Mouse (Mus musculus): ENCODE data around the gene Ensa. TPM values are rescaled to one million over a fixed set of nuclear protein-coding genes. Genes with fewer than 3 reads are reported as not detected.
"Not testable (repeated sequence)": the region's sequence is repeated elsewhere in the genome, so short reads cannot be mapped to it uniquely, and the experiment has no call there.

The Ensa gene
- 106 and 108 TPM in 2 replicates for polyA plus RNA-seq (2015; fragmentation: Nextera tagmentation; extraction: Ambion mirVana)

DNA sequence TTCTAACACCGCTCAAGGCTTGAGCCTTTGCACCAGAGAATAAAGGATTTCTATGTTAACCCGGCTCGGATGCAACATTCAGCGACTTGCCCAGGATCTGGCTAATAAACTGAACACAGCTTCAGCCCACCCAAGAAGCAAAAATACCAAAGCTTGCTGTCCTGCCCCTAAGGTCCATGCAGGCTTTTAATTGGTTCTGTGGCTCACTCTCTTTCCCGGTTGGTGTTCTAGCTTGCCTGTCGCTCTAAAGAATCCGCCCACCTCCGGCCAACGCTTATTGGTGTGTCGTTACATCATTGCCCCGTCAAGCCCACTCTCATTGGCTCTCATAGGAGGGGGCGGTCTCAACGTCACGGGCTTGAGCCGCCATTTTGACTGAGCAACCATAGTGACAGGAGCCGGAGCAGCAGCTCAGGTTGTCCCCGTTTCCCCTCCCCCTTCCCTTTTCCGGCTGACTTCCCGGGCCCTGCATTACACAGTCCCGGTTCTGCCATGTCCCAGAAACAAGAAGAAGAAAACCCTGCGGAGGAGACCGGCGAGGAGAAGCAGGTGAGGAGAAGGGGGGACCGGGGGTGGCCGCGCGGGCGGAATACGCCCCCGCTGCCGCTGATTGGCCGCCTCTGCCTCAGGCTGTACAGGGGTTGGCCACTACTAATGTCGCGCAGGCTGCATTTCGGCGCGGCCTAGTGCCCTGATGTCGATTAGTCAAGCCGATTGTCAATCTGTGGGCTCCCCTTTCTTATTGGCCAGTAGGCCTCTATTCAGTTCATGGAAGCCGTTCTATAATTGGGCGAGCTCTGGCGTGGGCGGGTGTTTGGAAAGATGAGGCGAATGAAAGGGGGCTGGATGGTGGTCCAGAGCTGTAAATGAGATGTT lies at the start of gene Ensa:
TSS of gene Ensa (plus strand) at position 366 of the 876 bp plus-strand sequence.
- Histone ChIP-seq H3K4me2 (peak within 1 kb of the TSS; percentile 79), H3K27ac (peak within 1 kb of the TSS; percentile 94)
- WGBS = under 1% methylated on average over 44 of the region's 44 CpGs

DNA sequence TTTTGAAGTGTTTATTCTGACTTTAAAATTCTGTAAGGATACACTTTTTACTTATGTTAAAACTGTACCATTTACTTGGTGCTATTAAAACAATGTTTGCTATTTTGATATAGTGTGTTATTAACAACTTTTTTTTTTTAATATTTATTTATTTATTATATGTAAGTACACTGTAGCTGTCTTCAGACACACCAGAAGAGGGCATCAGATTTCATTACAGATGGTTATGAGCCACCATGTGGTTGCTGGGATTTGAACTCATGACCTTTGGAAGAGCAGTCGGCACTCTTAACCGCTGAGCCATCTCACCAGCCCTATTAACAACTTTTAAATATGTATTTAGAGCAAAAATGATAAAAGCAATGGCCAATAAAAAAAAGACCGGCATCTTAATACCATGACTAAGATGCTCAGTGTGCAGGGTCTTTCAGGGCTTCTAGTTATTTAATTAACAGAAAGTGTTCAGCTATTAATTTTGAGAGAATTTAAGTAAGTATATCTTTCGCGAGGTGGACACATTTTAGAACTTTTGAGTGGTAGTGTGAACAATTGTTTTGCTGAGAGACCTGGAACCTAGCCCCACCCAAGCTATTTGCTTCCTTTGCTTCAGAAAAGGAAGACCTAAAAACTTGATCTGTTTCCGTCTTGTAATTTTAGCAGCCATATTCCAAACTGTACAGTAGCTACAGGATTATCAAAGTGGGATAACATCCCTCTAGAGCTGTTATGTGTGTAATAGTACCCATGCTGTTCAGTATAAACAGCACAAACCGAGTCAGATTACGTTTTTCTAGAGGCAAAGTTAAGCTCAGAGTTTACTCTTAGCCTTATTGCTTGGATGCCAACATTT lies 36.8 kb upstream of the Ensa start:
- H3K27ac ChIP-seq = peak overlapping the region; percentile 67
- no peak for ATAC-seq (ENCODE audit: low FRiP score)
- H3K9ac ChIP-seq = no peak overlapping the region
- H3K4me2 ChIP-seq = peak overlapping the region; percentile 62
- 50% methylated on average over 8 of the region's 8 CpGs for WGBS
- H3K36me3 ChIP-seq = peaks cover 12% of the 10 kb centered on the region
- peak overlapping the region; percentile 65 for H3K4me3 ChIP-seq
- no peaks in the 10 kb centered on the region for H3K27me3 ChIP-seq
- peaks cover 9% of the 10 kb centered on the region for H3K4me1 ChIP-seq (replicated peaks)
- no peaks in the 10 kb centered on the region for H3K9me3 ChIP-seq

More for the DNA sequence above, at the start of gene Ensa:
- H3K4me3 ChIP-seq = peak within 1 kb of the TSS; percentile 61
- H3K4me1 ChIP-seq (replicated peaks) = peaks cover 40% of the 10 kb centered on the region
- no peaks in the 10 kb centered on the region for H3K27me3 ChIP-seq
- H3K9ac ChIP-seq = peak within 1 kb of the TSS; percentile 79
- ATAC-seq (ENCODE audit: low FRiP score) = peak; percentile 99
- no peaks in the 10 kb centered on the region for H3K9me3 ChIP-seq
- peaks cover 41% of the 10 kb centered on the region for H3K36me3 ChIP-seq

DNA sequence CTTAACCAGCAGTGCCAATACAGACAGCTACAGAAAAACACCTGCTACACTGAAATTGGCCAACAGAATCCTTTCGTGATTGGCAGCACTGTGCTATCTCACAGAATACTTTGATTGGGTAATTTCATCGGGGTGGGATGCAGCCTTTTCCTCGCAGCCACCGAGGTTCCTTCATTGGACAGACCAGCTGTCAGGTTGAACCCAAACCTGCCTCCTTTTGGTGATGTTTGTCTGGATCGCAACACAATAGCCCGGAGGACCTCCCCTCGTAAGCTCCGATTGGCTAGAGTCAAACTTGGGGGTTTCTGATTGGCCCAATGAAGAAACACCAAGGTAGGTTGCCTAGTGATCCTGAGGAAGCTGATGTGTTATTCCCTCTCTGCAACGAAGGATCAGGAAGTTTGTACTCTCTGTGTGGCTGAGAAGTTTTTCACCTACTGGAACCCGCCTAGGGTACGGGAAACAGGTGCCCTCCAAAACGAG lies 36.1 kb upstream of the Ensa start, which contains the start of gene Golph3l:
TSS of gene Golph3l (plus strand) at position 331 of the 483 bp plus-strand sequence.
- Histone ChIP-seq H3K9ac (peak within 1 kb of the TSS; percentile 72), H3K4me3 (peak within 1 kb of the TSS; percentile 65), H3K36me3 (peaks cover 17% of the 10 kb centered on the region), H3K4me2 (peak within 1 kb of the TSS; percentile 74), H3K27me3 (no peaks in the 10 kb centered on the region), H3K9me3 (no peaks in the 10 kb centered on the region), H3K27ac (peak within 1 kb of the TSS; percentile 79), H3K4me1 (replicated peaks) (peaks cover 9% of the 10 kb centered on the region)
- ATAC-seq (ENCODE audit: low FRiP score) = peak; percentile 100
- WGBS = under 1% methylated on average over 12 of the region's 12 CpGs

DNA sequence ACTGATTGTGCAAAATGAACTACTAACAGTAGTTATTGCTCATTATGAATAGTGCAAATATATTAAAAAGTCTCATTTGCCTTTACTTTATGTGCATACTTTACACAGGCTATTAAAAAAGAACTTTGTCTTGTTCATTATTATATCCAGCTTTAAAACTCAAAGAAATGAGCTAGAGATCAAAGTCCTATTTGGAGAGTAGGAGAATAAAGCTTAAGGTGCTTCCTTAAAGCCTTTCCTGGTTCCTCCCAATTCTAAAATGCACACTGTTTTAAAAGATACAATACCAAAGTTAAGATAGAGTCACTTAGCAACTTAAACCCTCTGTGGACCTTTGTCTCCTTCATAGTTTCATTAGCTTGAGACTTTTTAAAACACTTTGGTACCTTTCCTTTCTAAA lies 26.1 kb upstream of the Ensa start:
- Histone ChIP-seq H3K4me1 (replicated peaks) (no peaks in the 10 kb centered on the region), H3K36me3 (peaks cover 33% of the 10 kb centered on the region), H3K4me3 (no peak overlapping the region), H3K9me3 (no peaks in the 10 kb centered on the region), H3K9ac (no peak overlapping the region), H3K27ac (no peak overlapping the region), H3K4me2 (no peak overlapping the region), H3K27me3 (no peaks in the 10 kb centered on the region)
- no peak for ATAC-seq (ENCODE audit: low FRiP score)

DNA sequence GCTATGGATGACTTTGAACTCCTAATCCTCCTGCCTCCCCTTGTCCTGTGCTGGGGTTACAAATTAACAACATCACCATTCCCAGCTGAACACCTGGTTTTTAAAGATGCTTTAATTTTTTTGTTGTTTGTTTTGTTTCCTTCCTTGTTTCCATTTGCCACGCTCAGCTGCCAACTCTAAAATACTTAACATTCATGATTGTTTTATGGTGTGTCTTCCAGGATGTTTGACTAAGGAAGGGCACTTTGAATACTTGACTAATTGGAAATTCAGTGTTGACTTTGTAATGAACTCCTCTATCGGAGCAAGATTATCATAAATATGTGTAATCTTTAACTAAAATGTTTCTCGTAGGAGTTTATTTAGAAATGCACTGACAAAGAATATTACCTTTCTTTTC lies 23.5 kb upstream of the Ensa start:
- H3K4me1 ChIP-seq (replicated peaks) = no peaks in the 10 kb centered on the region

DNA sequence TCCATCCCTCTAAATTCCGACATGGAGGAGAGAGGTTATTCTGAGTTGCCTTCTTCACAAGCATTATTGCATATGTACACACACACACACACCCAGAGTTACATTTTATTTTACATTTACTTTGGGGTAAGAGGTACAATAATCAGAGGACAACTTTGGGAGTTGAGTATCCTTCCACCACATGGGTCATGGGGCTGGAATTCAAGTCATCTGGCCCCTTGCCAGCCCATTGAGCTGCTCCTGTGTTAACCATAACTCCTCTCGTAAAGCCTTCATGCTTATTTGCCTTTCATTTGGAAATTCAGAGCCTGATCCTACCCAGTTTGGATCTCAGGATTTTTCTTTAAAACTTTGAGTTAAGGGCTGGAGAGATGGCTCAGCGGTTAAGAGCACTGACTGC lies 18.7 kb upstream of the Ensa start:
- Histone ChIP-seq H3K4me1 (replicated peaks) (no peaks in the 10 kb centered on the region), H3K9ac (no peak overlapping the region), H3K27ac (no peak overlapping the region), H3K4me2 (no peak overlapping the region), H3K27me3 (no peaks in the 10 kb centered on the region), H3K9me3 (no peaks in the 10 kb centered on the region), H3K36me3 (peaks cover 46% of the 10 kb centered on the region), H3K4me3 (no peak overlapping the region)
- no peak for ATAC-seq (ENCODE audit: low FRiP score)
- 86% methylated on average over 3 of the region's 3 CpGs for WGBS

More for the DNA sequence above, 23.5 kb upstream of the Ensa start:
- Histone ChIP-seq H3K27ac (no peak overlapping the region), H3K36me3 (peaks cover 22% of the 10 kb centered on the region), H3K27me3 (no peaks in the 10 kb centered on the region), H3K4me2 (no peak overlapping the region), H3K9me3 (no peaks in the 10 kb centered on the region), H3K4me3 (no peak overlapping the region), H3K9ac (no peak overlapping the region)
- ATAC-seq (ENCODE audit: low FRiP score) = no peak
- 92% methylated on average over 3 of the region's 3 CpGs for WGBS

DNA sequence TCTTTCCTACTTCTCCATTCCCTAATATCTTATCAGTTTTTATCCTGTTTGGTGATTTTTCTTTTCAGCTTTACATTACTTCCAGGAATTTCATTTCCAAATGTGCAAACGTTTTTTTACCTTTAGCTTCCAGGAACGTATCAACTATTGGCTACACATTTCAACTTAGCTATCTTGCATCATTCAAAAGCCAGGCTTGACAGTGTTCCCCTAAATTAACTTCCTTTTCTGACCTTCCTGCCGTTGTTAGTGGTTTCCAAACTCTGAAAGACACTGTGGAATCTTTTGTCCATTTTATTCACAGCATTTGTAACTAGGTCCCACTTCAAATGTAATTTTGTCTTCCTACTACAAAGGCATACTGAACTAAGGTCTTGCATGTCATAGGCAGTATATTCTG lies 15.6 kb upstream of the Ensa start:
- WGBS = 78% methylated on average over 3 of the region's 3 CpGs
- Histone ChIP-seq H3K9ac (no peak overlapping the region), H3K36me3 (peaks cover 50% of the 10 kb centered on the region), H3K4me1 (replicated peaks) (no peaks in the 10 kb centered on the region), H3K4me3 (no peak overlapping the region), H3K27me3 (no peaks in the 10 kb centered on the region), H3K27ac (no peak overlapping the region), H3K9me3 (no peaks in the 10 kb centered on the region), H3K4me2 (no peak overlapping the region)
- ATAC-seq (ENCODE audit: low FRiP score) = no peak

DNA sequence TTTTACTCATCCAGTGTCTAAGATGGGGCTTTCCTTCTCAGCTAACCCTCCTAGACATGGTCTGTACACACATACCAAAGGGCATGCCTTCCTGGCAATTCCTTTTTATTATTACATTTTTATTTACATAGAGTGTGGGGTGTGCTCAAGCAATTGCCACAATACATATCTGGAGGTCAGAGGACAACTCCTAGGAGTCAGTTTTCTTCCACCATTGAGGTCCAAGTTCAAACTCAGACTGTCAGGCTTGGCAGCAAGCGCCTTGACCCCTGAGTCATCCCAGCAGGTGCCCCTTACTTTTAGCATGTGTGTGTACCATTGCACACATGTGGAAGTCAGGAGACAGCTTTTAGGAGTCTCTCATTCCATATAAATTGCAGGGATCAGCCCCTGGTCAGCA lies 10.8 kb upstream of the Ensa start:
- Histone ChIP-seq H3K27me3 (no peaks in the 10 kb centered on the region), H3K36me3 (peaks cover 51% of the 10 kb centered on the region), H3K4me1 (replicated peaks) (no peaks in the 10 kb centered on the region), H3K4me3 (no peak overlapping the region), H3K4me2 (no peak overlapping the region), H3K9ac (no peak overlapping the region), H3K27ac (no peak overlapping the region), H3K9me3 (no peaks in the 10 kb centered on the region)
- ATAC-seq (ENCODE audit: low FRiP score) = no peak
- 100% methylated on average over 1 of the region's 1 CpGs for WGBS

DNA sequence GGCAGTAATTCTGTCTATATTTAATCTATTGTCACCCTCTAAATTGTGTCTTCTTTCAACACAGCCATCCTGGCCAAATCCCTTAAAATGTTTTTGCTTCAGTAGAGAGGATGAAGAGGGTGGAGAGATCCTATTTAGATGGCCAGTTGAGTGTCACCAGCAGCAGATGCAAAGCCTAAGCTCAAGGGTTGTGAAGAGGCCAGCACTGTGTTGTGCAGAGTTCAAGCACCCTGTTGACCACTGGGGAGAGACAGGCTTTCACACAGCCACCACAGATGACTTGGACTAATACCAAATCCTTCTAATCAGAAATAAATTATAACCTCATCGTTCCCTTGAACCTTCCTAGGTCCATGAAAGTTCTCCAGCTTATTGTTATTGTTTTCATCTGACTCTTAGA lies 6.3 kb upstream of the Ensa start:
- Histone ChIP-seq H3K4me1 (replicated peaks) (peaks cover 3% of the 10 kb centered on the region), H3K36me3 (peaks cover 50% of the 10 kb centered on the region), H3K4me3 (no peak overlapping the region), H3K9me3 (no peaks in the 10 kb centered on the region), H3K9ac (no peak overlapping the region), H3K27ac (no peak overlapping the region), H3K27me3 (no peaks in the 10 kb centered on the region), H3K4me2 (no peak overlapping the region)
- ATAC-seq (ENCODE audit: low FRiP score) = no peak
- 95% methylated on average over 1 of the region's 1 CpGs for WGBS

DNA sequence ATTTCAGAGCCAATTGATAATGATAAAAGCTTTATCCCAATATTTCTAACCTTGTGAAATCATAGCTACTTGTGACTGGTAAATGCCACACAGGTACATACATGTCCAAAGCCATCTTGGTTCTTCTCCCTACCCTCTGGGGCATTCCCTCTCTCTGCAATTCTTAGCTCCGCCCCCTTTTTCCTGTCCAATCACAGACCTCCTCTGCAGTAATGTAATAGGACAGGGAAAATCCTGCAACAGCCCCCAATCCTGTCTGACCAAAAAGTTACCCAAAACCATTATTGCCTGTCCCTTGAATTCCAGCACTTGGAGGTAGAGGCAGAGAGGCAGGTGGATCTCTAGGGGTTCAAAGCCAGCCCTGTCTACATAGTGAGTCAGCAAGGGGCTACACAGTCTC lies 3.6 kb upstream of the Ensa start:
- Histone ChIP-seq H3K27ac (no peak overlapping the region), H3K4me1 (replicated peaks) (peaks cover 16% of the 10 kb centered on the region), H3K36me3 (peaks cover 38% of the 10 kb centered on the region), H3K9me3 (no peaks in the 10 kb centered on the region), H3K4me2 (no peak overlapping the region), H3K9ac (no peak overlapping the region), H3K27me3 (no peaks in the 10 kb centered on the region), H3K4me3 (no peak overlapping the region)
- ATAC-seq (ENCODE audit: low FRiP score) = no peak
- 87% methylated on average over 1 of the region's 1 CpGs for WGBS

DNA sequence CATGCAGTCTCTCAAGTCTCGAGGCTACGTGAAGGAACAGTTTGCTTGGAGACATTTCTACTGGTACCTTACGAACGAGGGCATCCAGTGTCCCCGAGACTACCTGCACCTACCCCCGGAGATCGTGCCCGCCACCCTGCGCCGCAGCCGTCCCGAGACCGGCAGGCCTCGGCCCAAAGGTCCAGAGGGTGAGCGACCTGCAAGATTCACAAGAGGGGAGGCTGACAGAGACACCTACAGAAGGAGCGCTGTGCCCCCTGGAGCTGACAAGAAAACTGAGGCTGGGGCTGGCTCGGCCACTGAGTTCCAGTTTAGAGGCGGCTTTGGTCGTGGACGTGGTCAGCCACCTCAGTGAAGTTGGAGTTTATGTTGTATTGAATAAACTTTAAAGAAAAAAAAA lies 2.4 kb upstream of the Ensa start:
- H3K27me3 ChIP-seq; H3K9me3 ChIP-seq; H3K4me2 ChIP-seq; H3K9ac ChIP-seq; H3K27ac ChIP-seq; ATAC-seq (ENCODE audit: low FRiP score); H3K4me3 ChIP-seq: not testable (repeated sequence)
- H3K4me1 ChIP-seq (replicated peaks) = peaks cover 28% of the 10 kb centered on the region
- peaks cover 36% of the 10 kb centered on the region for H3K36me3 ChIP-seq
- WGBS = 96% methylated on average over 20 of the region's 20 CpGs

DNA sequence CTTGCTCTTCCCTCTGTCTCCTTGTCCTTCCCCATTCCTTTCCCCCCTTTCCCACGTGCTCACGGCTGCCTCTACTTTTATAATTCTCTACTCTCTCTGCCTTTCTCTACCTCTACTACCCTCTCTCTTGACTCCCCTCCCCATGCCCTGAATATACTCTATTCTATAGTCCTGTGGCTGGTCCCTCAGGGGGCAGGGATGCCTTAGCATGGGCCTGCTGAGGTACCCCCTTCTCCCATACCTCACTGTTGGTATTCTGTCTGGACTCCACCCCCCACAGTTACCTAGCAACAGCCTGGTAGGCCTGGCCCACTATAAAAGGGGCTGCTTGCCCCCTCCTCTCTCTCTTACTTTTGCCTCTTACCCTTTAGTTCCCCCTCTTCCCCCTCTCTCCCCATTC lies 1.2 kb upstream of the Ensa start:
- Histone ChIP-seq H3K27ac (no peak overlapping the region), H3K4me2 (no peak overlapping the region), H3K9ac (no peak overlapping the region), H3K9me3 (no peaks in the 10 kb centered on the region), H3K4me3 (no peak overlapping the region), H3K36me3 (peaks cover 37% of the 10 kb centered on the region), H3K27me3 (no peaks in the 10 kb centered on the region), H3K4me1 (replicated peaks) (peaks cover 36% of the 10 kb centered on the region)
- 68% methylated on average over 2 of the region's 2 CpGs for WGBS
- ATAC-seq (ENCODE audit: low FRiP score) = no peak
